1 mouse cellular context compared by ENCODE assay signal in the genomic region with DNA sequence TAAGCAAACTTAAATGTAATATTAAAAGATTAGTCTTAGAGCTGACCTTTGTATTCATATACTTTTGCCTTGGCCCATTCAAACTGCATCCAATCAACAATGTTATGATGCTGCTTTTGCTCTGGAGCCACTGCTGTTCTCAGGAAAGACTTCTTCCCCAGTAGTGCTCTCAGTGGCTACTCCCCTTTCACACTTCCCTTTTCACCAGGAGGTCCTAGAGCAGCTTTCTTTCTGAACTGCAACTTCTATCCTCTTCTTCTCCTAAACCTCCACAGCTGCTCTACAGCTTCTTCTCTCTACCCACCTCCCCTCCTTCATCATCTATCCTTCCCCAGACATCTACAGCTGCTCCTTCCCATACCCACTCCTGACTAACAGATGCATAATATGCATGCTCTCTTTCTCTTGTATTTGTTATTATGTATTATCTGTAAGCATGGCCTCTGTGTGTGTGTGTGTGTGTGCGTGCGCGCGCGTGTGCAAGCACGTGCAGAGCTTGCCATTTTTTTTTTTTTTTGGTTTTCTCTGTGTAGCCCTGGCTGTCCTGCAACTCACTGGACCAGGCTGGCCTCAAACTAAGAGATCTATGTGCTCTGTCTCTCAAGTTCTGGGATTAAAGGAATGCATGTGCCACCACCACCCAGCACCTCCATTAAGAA.
A peak's percentile ranks its signal among the peaks of the same experiment; 100 is the strongest.
TF ChIP-seq lines count a peak whose summit lies in the region.

No protein-coding gene starts in this region.

TF ChIP-seq in CH12.LX, 34 proteins besides CTCF, POLR2A, EP300 and RAD21 (continued from another document):
- TF ChIP-seq ELF1 (IDR thresholded peaks at IDR 0.05; ENCODE audit: low read depth, low read length) (no peak), ZC3H11A (IDR thresholded peaks at IDR 0.05; ENCODE audit: low read depth, low read length) (no peak), MAZ (IDR thresholded peaks at IDR 0.05; ENCODE audit: low read depth, low read length) (no peak), CHD2 (IDR thresholded peaks at IDR 0.05; ENCODE audit: low read length) (no peak), ZKSCAN1 (IDR thresholded peaks at IDR 0.05; ENCODE audit: borderline replicate concordance, low read depth, low read length) (no peak), MEF2A (IDR thresholded peaks at IDR 0.05; ENCODE audit: borderline replicate concordance, low read depth, low read length) (no peak), BHLHE40 (IDR thresholded peaks at IDR 0.05; ENCODE audit: low read depth, low read length) (peak; percentile 77), NELFE (IDR thresholded peaks at IDR 0.05; ENCODE audit: low read depth, low read length) (no peak), ZNF384 (IDR thresholded peaks at IDR 0.05; ENCODE audit: low read depth, low read length) (peak; percentile 63), GABPA (IDR thresholded peaks at IDR 0.05; ENCODE audit: insufficient replicate concordance, low read depth, low read length) (no peak)
TF ChIP-seq in CH12.LX: peak in this region for 7.
